Mouse (Mus musculus): Measurements from ENCODE around the gene Gm49416. TPM values are rescaled to one million over a fixed set of nuclear protein-coding genes. Genes with fewer than 3 reads are reported as not detected.
"Not testable (repeated sequence)": the region's sequence is repeated elsewhere in the genome, so short reads cannot be mapped to it uniquely, and the experiment has no call there.

Gene Gm49416
- polyA plus RNA-seq, 1 experiment = not detected

DNA sequence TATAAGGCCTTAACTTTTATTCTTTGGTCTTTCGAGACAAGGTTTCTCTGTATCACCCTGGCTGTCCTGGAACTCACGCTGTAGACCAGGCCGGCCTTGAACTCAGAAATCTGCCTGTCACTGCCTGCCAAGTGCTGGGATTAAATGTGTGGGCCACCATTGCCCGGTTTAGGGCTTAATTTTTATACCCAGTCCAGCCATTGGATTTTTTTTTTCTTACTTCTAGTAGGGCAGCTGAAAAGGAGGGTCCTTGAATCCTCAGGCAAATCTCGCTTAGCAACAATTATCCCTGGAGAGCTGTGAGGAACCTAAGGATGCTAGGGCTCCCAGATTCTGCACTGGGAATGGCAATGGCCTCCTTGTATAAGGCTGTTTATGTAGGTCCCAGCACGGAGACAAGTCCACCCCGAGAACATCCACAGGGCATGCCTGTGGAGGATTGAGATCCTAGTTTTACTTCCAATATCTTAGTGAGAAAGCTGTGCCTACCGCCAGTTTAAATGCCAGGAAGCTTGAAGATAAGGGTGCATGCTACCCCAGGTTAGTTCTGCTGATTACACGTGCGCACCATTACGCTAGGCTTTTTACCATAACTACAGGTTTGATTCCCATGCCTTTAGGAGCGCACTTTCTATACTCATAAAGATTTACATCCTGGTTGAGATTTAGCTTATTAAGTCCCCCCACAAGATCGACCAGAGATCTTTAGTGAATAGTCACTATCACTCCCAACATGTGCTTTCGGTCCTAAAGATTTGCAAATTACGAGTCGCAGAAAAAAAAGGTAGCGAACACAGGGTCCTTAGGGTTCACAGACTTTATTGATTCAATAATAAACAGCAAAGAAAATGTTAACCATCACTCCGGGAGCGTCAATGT is 902 bp upstream of the Gm49416 start:
- WGBS = 20% methylated on average over 19 of the region's 19 CpGs
- H3K4me1 ChIP-seq (ENCODE audit: control insufficient read depth, insufficient read depth, low read length) = no peaks in the 10 kb centered on the region
- no peak overlapping the region for H3K27ac ChIP-seq (ENCODE audit: insufficient read depth, low read depth, low read length)
- peak overlapping the region; percentile 69 for H3K4me3 ChIP-seq (ENCODE audit: insufficient read depth, low read depth, low read length)
- no peak for TF ChIP-seq POLR2A (IDR thresholded peaks at IDR 0.05; ENCODE audit: insufficient read depth, low read depth, low read length)
- no peak for TF ChIP-seq CTCF (IDR thresholded peaks at IDR 0.05; ENCODE audit: insufficient read depth, low read depth, low read length)

- WGBS = under 1% methylated on average over 54 of the region's 54 CpGs
- H3K4me1 ChIP-seq (ENCODE audit: control insufficient read depth, insufficient read depth, low read length) = peaks cover 9% of the 10 kb centered on the region
- H3K4me3 ChIP-seq (ENCODE audit: insufficient read depth, low read depth, low read length) = peak within 1 kb of the TSS; percentile 93
- TF ChIP-seq POLR2A (IDR thresholded peaks at IDR 0.05; ENCODE audit: insufficient read depth, low read depth, low read length) (peak; percentile 91), CTCF (IDR thresholded peaks at IDR 0.05; ENCODE audit: insufficient read depth, low read depth, low read length) (no peak)
- no peak within 1 kb of the TSS for H3K27ac ChIP-seq (ENCODE audit: insufficient read depth, low read depth, low read length)
Observed at GRCm38 (mm10) chr19:8892829-8893766, 4.4 kb downstream of the Gm49416 start, which contains the start of gene Ints5. Ints5 (plus strand) TSS chr19:8893005.

- Histone ChIP-seq H3K27ac (ENCODE audit: insufficient read depth, low read depth, low read length) (no peak overlapping the region), H3K4me3 (ENCODE audit: insufficient read depth, low read depth, low read length) (no peak overlapping the region), H3K4me1 (ENCODE audit: control insufficient read depth, insufficient read depth, low read length) (peaks cover 9% of the 10 kb centered on the region)
- 81% methylated on average over 9 of the region's 9 CpGs for WGBS
- TF ChIP-seq CTCF (IDR thresholded peaks at IDR 0.05; ENCODE audit: insufficient read depth, low read depth, low read length) (no peak), POLR2A (IDR thresholded peaks at IDR 0.05; ENCODE audit: insufficient read depth, low read depth, low read length) (no peak)
Observed at GRCm38 (mm10) chr19:8895397-8895960, 6.8 kb downstream of the Gm49416 start.

GRCm38 (mm10) chr19:8896231-8896630 is 7.5 kb downstream of the Gm49416 start:
- 92% methylated on average over 5 of the region's 5 CpGs for WGBS
- H3K4me1 ChIP-seq (ENCODE audit: control insufficient read depth, insufficient read depth, low read length); H3K4me3 ChIP-seq (ENCODE audit: insufficient read depth, low read depth, low read length); H3K27ac ChIP-seq (ENCODE audit: insufficient read depth, low read depth, low read length): not testable (repeated sequence)

DNA sequence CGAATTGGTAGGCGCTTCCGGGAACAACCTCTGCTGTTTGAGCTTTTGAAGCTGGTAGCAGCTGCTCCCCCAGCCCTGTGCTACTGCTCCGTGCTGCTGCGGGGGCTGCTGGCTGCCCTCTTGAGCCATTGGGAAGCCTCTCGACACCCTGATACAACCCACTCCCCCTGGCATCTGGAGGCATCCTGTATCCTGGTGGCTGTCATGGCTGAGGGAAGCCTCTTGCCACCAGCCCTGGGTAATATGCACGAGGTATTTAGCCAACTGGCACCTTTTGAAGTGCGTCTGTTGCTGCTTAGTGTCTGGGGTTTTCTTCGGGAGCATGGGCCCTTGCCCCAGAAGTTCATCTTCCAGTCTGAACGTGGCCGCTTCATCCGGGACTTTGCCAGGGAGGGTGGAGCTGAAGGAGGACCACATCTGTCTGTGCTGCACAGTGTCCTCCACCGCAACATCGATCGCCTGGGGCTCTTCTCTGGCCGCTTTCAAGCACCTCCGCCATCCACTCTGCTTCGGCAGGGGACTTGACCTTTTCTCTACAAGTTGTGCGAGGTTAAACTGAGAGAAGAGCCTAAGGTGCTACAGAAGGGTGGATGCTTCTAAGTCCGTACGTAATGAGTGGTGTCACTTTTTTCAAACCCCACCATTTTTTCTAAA is 8.6 kb downstream of the Gm49416 start:
- 0 out of 2 replicates have a peak overlapping the region, but pooled peaks have one; percentile 8 for H3K27ac ChIP-seq (ENCODE audit: insufficient read depth, low read depth, low read length)
- WGBS = 15% methylated on average over 21 of the region's 21 CpGs
- not testable (repeated sequence) for H3K4me1 ChIP-seq (ENCODE audit: control insufficient read depth, insufficient read depth, low read length)
- peak overlapping the region; percentile 83 for H3K4me3 ChIP-seq (ENCODE audit: insufficient read depth, low read depth, low read length)

DNA sequence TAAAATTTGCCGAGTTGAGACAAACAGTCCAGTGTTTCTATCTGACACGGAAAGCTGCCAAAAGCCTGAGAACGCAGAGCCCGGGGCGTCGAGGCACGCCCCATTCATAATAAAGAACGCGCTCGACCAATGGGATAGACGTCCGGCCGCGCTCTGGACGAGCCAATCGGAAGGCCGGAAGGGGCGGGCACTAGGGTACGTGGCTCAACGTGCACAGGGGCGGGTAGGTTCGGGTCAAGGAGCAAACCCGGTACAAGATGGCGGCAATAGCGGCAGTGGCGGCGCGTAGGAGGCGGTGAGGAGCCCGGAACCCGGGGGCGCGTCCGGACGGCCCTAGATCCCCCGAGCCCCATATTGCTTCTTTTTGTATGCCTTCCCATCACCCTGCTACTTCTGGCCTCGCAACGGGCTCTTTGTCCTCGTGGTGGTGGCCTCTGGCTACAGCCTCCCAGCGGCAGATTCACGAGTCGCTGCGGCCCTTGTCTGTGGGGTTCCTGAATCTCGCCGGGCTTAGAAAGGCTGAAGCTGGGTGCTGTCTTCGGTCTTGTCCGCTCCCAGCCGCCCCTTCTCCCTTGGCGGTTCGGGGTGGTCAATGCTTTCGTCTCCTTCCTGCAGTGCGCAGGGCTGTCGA is 9.3 kb downstream of the Gm49416 start, which contains the start of gene Ganab:
Gene Ganab (plus strand): TSS at position 207 of the 631 bp plus-strand sequence.
- WGBS = under 1% methylated on average over 53 of the region's 53 CpGs
- peak; percentile 74 for TF ChIP-seq POLR2A (IDR thresholded peaks at IDR 0.05; ENCODE audit: insufficient read depth, low read depth, low read length)
- TF ChIP-seq CTCF (IDR thresholded peaks at IDR 0.05; ENCODE audit: insufficient read depth, low read depth, low read length) = peak; percentile 40; the same call in 1 of the 2 replicates

DNA sequence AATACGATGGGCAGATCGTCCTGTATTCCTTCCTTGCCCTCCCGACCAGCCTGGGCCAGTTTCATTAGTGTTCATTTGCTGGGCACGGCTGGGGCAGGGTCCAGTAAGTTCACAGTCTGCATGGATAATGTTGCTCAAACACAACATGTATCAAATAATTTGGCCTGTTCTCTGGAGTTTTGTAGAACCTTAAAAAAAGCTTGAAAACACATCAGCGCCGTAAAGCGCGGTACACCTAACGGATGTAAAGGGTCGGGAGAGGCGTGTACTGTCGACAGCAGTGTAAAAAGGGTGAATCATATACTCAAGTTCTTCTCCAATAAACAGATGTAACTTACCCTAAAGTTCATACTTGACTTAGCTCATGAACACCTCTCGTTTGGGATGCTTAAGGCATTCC is 9.8 kb downstream of the Gm49416 start:
- Histone ChIP-seq H3K4me1 (ENCODE audit: control insufficient read depth, insufficient read depth, low read length) (peaks cover 9% of the 10 kb centered on the region), H3K27ac (ENCODE audit: insufficient read depth, low read depth, low read length) (peak overlapping the region; percentile 77; the same call in 1 of the 2 replicates), H3K4me3 (ENCODE audit: insufficient read depth, low read depth, low read length) (peak overlapping the region; percentile 83)
- no peak for TF ChIP-seq CTCF (IDR thresholded peaks at IDR 0.05; ENCODE audit: insufficient read depth, low read depth, low read length)
- no peak for TF ChIP-seq POLR2A (IDR thresholded peaks at IDR 0.05; ENCODE audit: insufficient read depth, low read depth, low read length)
- WGBS = 6% methylated on average over 13 of the region's 13 CpGs

More for the DNA sequence above, 9.3 kb downstream of the Gm49416 start, which contains the start of gene Ganab:
- Histone ChIP-seq H3K27ac (ENCODE audit: insufficient read depth, low read depth, low read length) (peak within 1 kb of the TSS; percentile 77), H3K4me3 (ENCODE audit: insufficient read depth, low read depth, low read length) (peak within 1 kb of the TSS; percentile 83), H3K4me1 (ENCODE audit: control insufficient read depth, insufficient read depth, low read length) (peaks cover 9% of the 10 kb centered on the region)

DNA sequence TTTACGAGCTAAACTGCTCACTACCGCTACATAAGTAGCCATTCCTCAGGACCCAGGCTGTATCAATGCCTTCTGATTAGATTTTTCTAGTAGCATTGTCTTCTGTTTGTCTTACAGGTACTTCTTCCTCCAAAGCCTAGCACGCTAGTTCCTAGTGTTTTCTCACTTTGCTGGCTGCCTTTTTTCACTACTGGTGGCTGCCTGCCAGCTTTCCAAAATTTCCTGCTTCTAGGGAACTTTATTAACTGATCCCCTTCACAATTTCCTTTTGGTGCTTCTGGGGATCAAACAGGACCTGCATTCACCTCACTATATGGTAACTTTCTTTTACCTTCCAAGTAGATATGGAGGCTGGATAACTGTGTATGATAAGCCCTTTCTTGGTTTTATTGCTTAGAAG is 10.4 kb downstream of the Gm49416 start:
- TF ChIP-seq CTCF (IDR thresholded peaks at IDR 0.05; ENCODE audit: insufficient read depth, low read depth, low read length) = no peak
- TF ChIP-seq POLR2A (IDR thresholded peaks at IDR 0.05; ENCODE audit: insufficient read depth, low read depth, low read length) = no peak
- 34% methylated on average over 3 of the region's 3 CpGs for WGBS
- Histone ChIP-seq H3K4me1 (ENCODE audit: control insufficient read depth, insufficient read depth, low read length) (peaks cover 7% of the 10 kb centered on the region), H3K27ac (ENCODE audit: insufficient read depth, low read depth, low read length) (no peak overlapping the region), H3K4me3 (ENCODE audit: insufficient read depth, low read depth, low read length) (no peak overlapping the region)
